In the genomic region with DNA sequence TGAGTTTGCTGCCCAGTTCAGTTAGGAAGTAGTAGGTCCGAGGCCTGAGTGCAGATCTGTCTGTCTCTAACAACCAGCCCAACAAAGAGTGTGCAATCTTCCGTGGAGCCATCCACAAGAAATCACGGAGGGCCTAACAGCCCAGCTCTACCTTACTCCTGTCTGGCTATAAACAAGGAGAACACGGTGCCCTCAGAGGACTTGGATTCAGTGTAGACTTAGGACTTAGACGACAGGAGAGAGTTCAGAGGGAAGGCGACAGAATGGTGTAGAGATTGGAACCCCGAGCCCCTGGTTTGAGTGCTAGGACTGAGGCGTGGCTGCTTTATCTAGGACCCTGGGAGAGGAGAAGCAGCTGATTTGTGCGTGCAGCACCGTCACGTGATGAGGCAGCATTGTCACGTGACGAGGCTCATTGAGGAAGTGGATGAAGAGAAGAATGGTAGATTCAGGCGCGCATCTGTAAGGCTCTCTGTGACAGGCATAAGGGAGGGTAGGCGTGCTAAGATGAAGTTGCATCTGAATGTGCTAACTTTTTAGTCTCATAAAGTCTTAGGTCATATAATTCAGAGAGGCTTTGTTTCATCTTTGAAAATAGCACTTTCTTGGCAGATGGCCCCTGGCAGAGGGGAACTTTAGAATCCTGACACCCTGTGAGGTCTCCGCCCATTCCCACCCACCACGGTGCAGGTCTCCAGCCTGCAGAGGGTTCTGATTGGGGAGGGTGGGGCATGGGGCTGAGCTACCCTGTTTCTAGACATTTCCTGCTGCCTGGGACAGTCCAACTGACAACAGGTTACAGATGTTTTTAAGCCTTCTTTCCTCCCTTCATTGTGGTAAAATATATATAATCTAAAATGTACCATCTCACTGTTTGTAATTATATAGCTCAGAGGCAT, we compare ENCODE assay signal across 12 mouse cellular contexts. TPM values are rescaled to one million over a fixed set of nuclear protein-coding genes. Genes with fewer than 3 reads are reported as not detected.
DNase-seq lines count a peak whose midpoint lies in the region; ATAC-seq and TF ChIP-seq lines count a peak whose summit lies in the region.
"Had no signal": no experiment of that assay in that cellular context is flagged by ENCODE, and none has a peak within 500 bp of the region (broad histone marks: within the 10 kb centered on the region; RNA-seq: fewer than 3 reads in every experiment).

No protein-coding gene starts in this region.

- no peaks in the 10 kb centered on the region for H3K27me3 ChIP-seq in kidney, postnatal 0 days (ENCODE audit: insufficient read depth, low read length)
- H3K27me3 ChIP-seq in liver, embryonic 14.5 days (ENCODE audit: control insufficient read depth, insufficient read depth, low read length): no peaks in the 10 kb centered on the region
- no peaks in the 10 kb centered on the region for H3K27me3 ChIP-seq in thymus, adult 2 months (ENCODE audit: control insufficient read depth, insufficient read depth, low read length)
- no peaks in the 10 kb centered on the region for H3K27me3 ChIP-seq in hindbrain, embryonic 16.5 days (replicated peaks; ENCODE audit: control insufficient read depth, insufficient read depth, low read length)
- H3K27me3 ChIP-seq: hindbrain, embryonic 15.5 days; midbrain, embryonic 12.5 days had no signal

- no peak overlapping the region for H3K4me3 ChIP-seq in kidney, postnatal 0 days (replicated peaks; ENCODE audit: low read depth, low read length)
- no peak overlapping the region; a peak in 1 of 4 replicates for H3K4me3 ChIP-seq in liver, embryonic 14.5 days (ENCODE audit: insufficient read depth in 1 of 2, low read depth in 2 of 2, low read length in 2 of 2)
- no peak overlapping the region for H3K4me3 ChIP-seq in thymus, adult 2 months (ENCODE audit: control insufficient read depth, insufficient read depth, low read length)
- H3K4me3 ChIP-seq in hindbrain, embryonic 16.5 days (ENCODE audit: low read length): no peak overlapping the region
- H3K4me3 ChIP-seq: hindbrain, embryonic 15.5 days; midbrain, embryonic 12.5 days had no signal

- H3K27ac ChIP-seq in kidney, postnatal 0 days: peak overlapping the region; percentile 66
- no peak overlapping the region; the same call in 1 of the 2 replicates for H3K27ac ChIP-seq in liver, embryonic 14.5 days
- H3K27ac ChIP-seq in thymus, adult 2 months (ENCODE audit: control insufficient read depth, insufficient read depth, low read length): peak overlapping the region; percentile 65; the same call in 1 of the 2 replicates
- H3K27ac ChIP-seq in hindbrain, embryonic 16.5 days (ENCODE audit: low read depth, low read length): no peak overlapping the region
- H3K27ac ChIP-seq: hindbrain, embryonic 15.5 days; midbrain, embryonic 12.5 days had no signal

- no peak for TF ChIP-seq POLR2A in thymus, adult 2 months (IDR thresholded peaks at IDR 0.05; ENCODE audit: control insufficient read depth, extremely low read depth, insufficient read depth, low read length, poor library complexity)

- DNase-seq in kidney, postnatal 0 days (ENCODE audit: low spot score): no peak
- no peak for DNase-seq in kidney, postnatal 10 days
- peak; percentile 22 for DNase-seq in c-Kit-negative CD71-positive TER-119-positive erythroid progenitor cells, embryonic 14.5 days (ENCODE audit: low read depth, low spot score)
- no peak for DNase-seq in liver, embryonic 14.5 days (ENCODE audit: low read depth in 3 of 3, low spot score in 3 of 3)
- DNase-seq in thymus, adult 2 months: peak; percentile 35
- DNase-seq in right cerebral cortex, postnatal 10 days (ENCODE audit: low spot score in 2 of 2): no peak
- DNase-seq in left cerebral cortex, adult 8-10 months (ENCODE audit: low spot score in 2 of 2): no peak
- DNase-seq: adrenal gland, postnatal 25 days had no signal

- H3K36me3 ChIP-seq in kidney, postnatal 0 days (ENCODE audit: insufficient read depth, low read length): no peaks in the 10 kb centered on the region
- H3K36me3 ChIP-seq in liver, embryonic 14.5 days (replicated peaks; ENCODE audit: control insufficient read depth, insufficient read depth, low read depth): no peaks in the 10 kb centered on the region
- no peaks in the 10 kb centered on the region for H3K36me3 ChIP-seq in thymus, adult 2 months (ENCODE audit: control insufficient read depth, insufficient read depth, low read length)
- H3K36me3 ChIP-seq in hindbrain, embryonic 16.5 days (ENCODE audit: control insufficient read depth, insufficient read depth, low read length): no peaks in the 10 kb centered on the region
- H3K36me3 ChIP-seq: hindbrain, embryonic 15.5 days; midbrain, embryonic 12.5 days had no signal

- ATAC-seq in kidney, postnatal 0 days (replicated peaks; ENCODE audit: low FRiP score, low read depth): no peak; the same call in 1 of the 2 replicates
- ATAC-seq in liver, embryonic 14.5 days (ENCODE audit: insufficient read depth): peak; percentile 75
- ATAC-seq in hindbrain, embryonic 16.5 days: no peak
- ATAC-seq: forebrain, embryonic 14.5 days had no signal

- peaks cover 25% of the 10 kb centered on the region for H3K4me1 ChIP-seq in kidney, postnatal 0 days (replicated peaks; ENCODE audit: insufficient read depth, low read length)
- H3K4me1 ChIP-seq in liver, embryonic 14.5 days (replicated peaks; ENCODE audit: control insufficient read depth in 2 of 2, insufficient read depth in 2 of 2, low read length in 1 of 2): peaks cover 15 to 24% of the 10 kb centered on the region in 2 experiments
- peaks cover 14% of the 10 kb centered on the region for H3K4me1 ChIP-seq in thymus, adult 2 months (replicated peaks; ENCODE audit: control insufficient read depth, insufficient read depth, low read length)
- no peaks in the 10 kb centered on the region; the same call in 1 of the 2 replicates for H3K4me1 ChIP-seq in hindbrain, embryonic 16.5 days (ENCODE audit: control insufficient read depth, insufficient read depth, low read depth, low read length)

- H3K9me3 ChIP-seq in kidney, postnatal 0 days (replicated peaks; ENCODE audit: low read length): no peaks in the 10 kb centered on the region
- no peaks in the 10 kb centered on the region for H3K9me3 ChIP-seq in liver, embryonic 14.5 days (ENCODE audit: control insufficient read depth, low read length)
- no peaks in the 10 kb centered on the region for H3K9me3 ChIP-seq in hindbrain, embryonic 16.5 days (ENCODE audit: control insufficient read depth, low read length)
- H3K9me3 ChIP-seq: hindbrain, embryonic 15.5 days; midbrain, embryonic 12.5 days had no signal

- no peak overlapping the region for H3K4me2 ChIP-seq in kidney, postnatal 0 days (ENCODE audit: low read length)
- H3K4me2 ChIP-seq in liver, embryonic 14.5 days (ENCODE audit: low read depth): peak overlapping the region; percentile 58
- no peak overlapping the region for H3K4me2 ChIP-seq in hindbrain, embryonic 16.5 days (ENCODE audit: low read length)
- H3K4me2 ChIP-seq: hindbrain, embryonic 15.5 days; midbrain, embryonic 12.5 days had no signal

- TF ChIP-seq CTCF in kidney, postnatal 0 days (IDR thresholded peaks at IDR 0.05; ENCODE audit: low read depth): no peak
- TF ChIP-seq CTCF in liver, embryonic 14.5 days (IDR thresholded peaks at IDR 0.05; ENCODE audit: low read depth): no peak
- TF ChIP-seq CTCF in thymus, adult 2 months (IDR thresholded peaks at IDR 0.05; ENCODE audit: borderline replicate concordance, control insufficient read depth, extremely low read depth, insufficient read depth, low read length, poor library complexity): no peak

- no peak overlapping the region for H3K9ac ChIP-seq in kidney, postnatal 0 days (ENCODE audit: low read depth, low read length)
- no peak overlapping the region; the same call in 1 of the 2 replicates for H3K9ac ChIP-seq in liver, embryonic 14.5 days (replicated peaks)
- H3K9ac ChIP-seq in hindbrain, embryonic 16.5 days (ENCODE audit: low read depth, low read length): no peak overlapping the region
- H3K9ac ChIP-seq: hindbrain, embryonic 15.5 days; midbrain, embryonic 12.5 days had no signal

- WGBS in kidney, postnatal 0 days: 59% methylated on average over 18 of the region's 18 CpGs
- 42% methylated on average over 18 of the region's 18 CpGs for WGBS in liver, embryonic 14.5 days (ENCODE audit: insufficient replicate concordance)
- WGBS in thymus, adult 2 months: 53% methylated on average over 18 of the region's 18 CpGs
- 67% methylated on average over 18 of the region's 18 CpGs for WGBS in hindbrain, embryonic 16.5 days

- no peak for TF ChIP-seq EP300 in liver, embryonic 14.5 days (IDR thresholded peaks at IDR 0.05; ENCODE audit: low read depth)

RNA-seq across cellular contexts. Expression of a gene that starts 59.1 kb away (rescaled TPM):
- 35.2 and 39.6 TPM in 2 replicates for polyA plus RNA-seq in kidney, postnatal 0 days (2015; fragmentation: Nextera tagmentation; extraction: Ambion mirVana)
- 3.7 and 4.7 TPM in 2 replicates for polyA plus RNA-seq in liver, embryonic 14.5 days (2012; rRNA removed)
- 6.3 and 9.0 TPM in 2 replicates for polyA plus RNA-seq in liver, embryonic 14.5 days (2014; fragmentation: Nextera tagmentation; extraction: Ambion mirVana)
- 104 and 130 TPM in 2 replicates for polyA plus RNA-seq in thymus, adult 2 months (2012; rRNA removed)
- 10 to 100 TPM; 21.3 to 27.1 (median 24.0) TPM for total RNA-seq in left cerebral cortex, adult 8-10 months (2022)
- 25.0 and 30.6 TPM in 2 replicates for polyA plus RNA-seq in hindbrain, embryonic 16.5 days (2015; fragmentation: Nextera tagmentation; extraction: Ambion mirVana)

Comparison
In these comparisons a context has a peak if more than half of its experiments do, and no peak if none do; other contexts are left out.
1. DNase-seq: peak in c-Kit-negative CD71-positive TER-119-positive erythroid progenitor cells, embryonic 14.5 days (single experiment) and thymus, adult 2 months (single experiment); none in kidney, postnatal 0 days (single experiment), kidney, postnatal 10 days (single experiment), liver, embryonic 14.5 days (0 of 3), right cerebral cortex, postnatal 10 days (0 of 2) and left cerebral cortex, adult 8-10 months (0 of 2).
2. H3K27ac ChIP-seq: peak in kidney, postnatal 0 days (single experiment) and thymus, adult 2 months (single experiment); none in liver, embryonic 14.5 days (single experiment) and hindbrain, embryonic 16.5 days (single experiment).